Mouse (Mus musculus): Measurements from ENCODE around the gene Msi1. TPM values are rescaled to one million over a fixed set of nuclear protein-coding genes. Genes with fewer than 3 reads are reported as not detected.
"Not testable (repeated sequence)": the region's sequence is repeated elsewhere in the genome, so short reads cannot be mapped to it uniquely, and the experiment has no call there.

Gene Msi1
- total RNA-seq, 1 experiment from 2014 or later: 15.8 TPM

DNA sequence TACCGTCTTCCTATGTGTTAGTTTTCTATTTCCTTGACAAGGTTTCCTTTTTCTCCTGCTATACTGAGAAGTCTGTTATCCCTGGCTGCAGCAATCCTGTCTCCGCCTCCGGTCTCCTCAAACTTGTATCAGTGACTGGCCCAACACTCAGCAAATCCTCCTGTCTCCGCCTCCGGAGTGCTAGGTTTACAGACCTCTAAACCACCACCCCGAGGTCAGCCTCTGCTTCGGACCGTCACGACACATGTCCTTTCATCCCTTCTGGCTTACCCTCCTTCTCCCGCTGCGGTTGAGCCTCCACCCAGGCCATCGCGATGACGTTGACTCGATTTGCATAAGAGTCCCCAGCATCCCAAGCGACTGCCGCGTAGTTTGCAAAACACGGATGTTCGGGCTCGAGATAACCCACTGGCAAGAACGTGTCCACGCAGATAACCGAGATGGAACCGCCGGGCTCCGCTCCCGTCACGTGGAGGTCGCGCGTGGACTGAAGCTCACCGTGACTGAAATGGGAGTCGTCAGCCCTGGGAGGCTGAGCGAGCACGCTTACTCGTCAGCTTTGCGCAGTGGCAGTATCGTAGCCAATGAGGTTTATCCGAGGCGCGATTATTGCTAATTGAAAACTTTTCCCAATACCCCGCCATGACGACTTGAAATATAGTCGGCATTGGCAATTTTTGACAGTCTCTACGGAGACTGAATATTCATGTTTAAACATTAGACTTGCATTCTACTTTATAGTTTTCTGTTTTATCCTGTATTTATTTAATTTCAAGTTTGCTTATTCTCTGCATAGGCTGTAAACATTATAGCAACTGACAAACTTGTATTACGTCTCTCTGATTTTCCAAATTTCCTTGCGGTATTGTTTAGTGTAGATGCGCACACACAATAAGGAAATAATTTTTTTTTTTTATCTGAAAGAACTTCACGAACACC, 60.6 kb downstream of the Msi1 start:
- DNase-seq: peak; percentile 93

DNA sequence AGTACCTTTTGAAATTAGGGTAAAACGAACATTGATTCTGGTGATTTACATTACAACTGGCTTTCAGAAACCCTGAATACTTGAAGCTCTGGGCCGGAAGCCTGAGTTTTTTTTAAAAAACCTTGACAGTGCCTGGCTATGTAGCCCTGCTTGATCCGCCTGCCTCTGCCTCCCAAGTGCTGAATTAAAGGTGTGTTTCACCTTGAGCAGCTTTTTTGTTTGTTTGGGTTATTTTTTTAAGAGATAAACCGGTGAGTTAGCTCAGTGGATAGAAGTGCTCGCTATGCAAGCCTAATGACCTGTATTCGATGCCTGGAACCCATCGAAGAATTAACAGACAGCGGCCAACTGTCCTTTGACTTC, 61.2 kb downstream of the Msi1 start:
- no peak for DNase-seq

DNA sequence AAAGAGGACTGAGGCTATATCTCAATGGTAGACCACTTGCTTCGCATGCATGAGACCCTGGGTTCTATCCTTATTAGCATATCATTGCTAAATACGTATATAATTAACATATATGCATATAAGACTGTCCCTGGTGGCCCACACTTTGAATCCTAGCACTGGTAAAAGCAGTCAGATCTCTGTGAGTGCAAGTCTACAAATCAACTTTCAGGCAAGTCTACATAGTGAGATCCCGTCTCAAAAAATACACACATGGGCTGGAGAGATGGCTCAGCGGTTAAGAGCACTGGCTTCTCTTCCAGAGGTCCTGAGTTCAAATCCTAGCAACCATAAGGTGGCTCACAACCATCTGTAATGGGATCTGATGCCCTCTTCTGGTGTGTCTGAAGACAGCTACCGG, 61.7 kb downstream of the Msi1 start:
- no peak for DNase-seq

DNA sequence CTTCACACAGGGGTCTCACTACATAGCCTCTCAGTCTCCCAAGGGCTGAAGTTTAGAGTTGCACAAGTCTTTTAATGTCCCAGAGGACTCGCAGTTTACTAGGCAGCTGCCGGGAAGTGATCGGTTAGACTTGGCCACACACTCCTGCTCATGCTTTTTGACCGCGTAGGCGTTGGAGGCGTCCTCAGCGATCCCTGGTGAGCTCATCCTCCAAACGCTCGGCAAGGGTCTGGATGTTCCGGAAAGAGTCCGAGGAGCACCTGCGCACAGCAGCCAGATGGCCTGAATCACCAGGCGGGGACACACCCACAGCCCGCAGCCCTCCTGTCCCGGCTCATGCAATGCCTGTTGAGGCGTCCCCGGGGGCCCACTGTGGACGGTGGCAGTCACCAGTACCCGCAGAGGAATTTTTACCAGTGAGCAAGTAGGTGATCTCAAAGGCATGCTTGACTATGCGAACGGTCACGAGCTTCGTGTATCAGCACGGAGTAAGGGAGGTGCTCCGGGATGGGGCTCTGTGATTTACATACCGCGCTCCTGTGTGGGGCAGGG, 62.4 kb downstream of the Msi1 start:
- peak; percentile 84 for DNase-seq

DNA sequence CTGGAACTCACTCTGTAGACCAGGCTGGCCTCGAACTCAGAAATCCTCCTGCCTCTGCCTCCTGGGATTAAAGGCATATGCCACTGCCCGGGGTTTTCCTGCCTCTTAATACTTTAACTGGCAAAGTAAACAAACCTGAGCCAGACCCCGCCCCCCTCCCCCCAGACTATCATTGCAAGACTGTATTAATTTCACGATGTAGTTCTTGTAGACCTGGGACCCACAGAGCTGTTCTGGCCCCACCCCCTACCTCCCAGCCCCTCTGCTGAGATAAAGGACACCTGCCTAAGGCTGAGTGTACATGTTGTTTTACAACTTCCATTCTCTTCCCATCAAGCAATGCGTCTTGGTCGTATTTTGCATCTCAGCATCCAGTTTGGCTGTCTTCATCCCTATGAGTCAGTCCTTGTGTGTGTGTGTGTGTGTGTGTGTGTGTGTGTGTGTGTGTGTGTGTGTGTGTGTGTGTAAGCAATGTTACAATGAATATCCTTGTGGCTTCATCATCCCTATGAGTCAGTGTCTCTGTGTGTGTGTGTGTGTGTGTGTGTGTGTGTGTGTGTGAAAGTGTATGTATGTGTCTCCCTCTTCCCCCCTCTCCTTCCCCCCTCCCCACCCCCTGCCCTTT, 63.4 kb downstream of the Msi1 start:
- DNase-seq: peak; percentile 74

DNA sequence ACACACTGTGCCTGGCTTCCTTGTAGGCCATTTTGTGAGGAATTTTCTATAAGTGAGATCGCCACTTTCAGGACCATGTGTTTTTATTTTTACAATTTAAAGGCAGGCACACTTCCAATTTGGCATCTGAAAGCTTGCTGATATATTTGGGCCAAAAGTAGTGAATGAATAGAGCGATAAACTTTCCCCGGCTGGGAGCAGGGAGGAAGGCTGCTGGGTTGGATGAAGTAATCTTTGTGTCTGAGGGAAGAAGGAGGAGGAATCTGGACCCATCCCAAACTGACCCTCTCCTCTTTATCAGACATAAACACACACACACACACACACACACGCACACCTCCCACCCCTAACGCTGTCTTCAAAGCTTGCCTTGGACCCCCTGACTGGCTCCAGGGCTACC, 64.0 kb downstream of the Msi1 start:
- no peak for DNase-seq

DNA sequence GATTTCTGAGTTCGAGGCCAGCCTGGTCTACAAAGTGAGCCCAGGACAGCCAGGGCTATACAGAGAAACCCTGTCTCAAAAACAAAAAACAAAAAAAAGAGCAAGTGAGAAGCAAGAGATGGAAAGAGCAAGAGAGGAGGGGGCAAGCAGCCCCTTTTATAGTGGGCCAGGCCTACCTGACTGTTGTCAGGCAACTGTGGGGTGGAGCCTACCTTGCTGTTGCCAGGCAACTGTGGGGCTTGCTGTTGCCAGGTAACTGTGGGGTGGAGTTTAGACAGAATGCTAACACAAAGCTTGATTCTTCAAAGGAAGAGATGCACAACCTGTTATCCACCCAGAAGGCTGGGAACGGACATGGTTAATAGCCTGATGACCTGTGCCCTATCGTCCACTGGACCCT, 66.2 kb downstream of the Msi1 start:
- DNase-seq: not testable (repeated sequence)

DNA sequence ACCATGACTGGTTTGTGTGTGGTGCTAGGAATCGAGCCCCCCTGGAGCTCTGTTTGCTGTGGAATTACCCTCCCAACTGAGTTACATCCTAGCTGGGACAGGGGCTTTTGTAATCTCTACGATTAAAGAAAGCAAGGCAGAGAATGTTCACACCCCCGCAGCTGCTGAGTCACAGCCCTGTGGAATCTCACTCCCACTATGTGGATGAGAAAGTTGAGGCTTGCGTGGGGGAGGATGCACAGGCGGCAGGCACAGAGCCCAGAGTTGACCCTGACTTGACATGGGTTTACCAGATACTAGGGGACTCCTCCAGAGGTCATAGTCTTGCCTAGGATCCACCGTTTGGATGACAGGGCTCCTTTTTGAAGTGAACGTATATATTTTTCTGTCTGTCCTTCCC, 67.6 kb downstream of the Msi1 start:
- no peak for DNase-seq

DNA sequence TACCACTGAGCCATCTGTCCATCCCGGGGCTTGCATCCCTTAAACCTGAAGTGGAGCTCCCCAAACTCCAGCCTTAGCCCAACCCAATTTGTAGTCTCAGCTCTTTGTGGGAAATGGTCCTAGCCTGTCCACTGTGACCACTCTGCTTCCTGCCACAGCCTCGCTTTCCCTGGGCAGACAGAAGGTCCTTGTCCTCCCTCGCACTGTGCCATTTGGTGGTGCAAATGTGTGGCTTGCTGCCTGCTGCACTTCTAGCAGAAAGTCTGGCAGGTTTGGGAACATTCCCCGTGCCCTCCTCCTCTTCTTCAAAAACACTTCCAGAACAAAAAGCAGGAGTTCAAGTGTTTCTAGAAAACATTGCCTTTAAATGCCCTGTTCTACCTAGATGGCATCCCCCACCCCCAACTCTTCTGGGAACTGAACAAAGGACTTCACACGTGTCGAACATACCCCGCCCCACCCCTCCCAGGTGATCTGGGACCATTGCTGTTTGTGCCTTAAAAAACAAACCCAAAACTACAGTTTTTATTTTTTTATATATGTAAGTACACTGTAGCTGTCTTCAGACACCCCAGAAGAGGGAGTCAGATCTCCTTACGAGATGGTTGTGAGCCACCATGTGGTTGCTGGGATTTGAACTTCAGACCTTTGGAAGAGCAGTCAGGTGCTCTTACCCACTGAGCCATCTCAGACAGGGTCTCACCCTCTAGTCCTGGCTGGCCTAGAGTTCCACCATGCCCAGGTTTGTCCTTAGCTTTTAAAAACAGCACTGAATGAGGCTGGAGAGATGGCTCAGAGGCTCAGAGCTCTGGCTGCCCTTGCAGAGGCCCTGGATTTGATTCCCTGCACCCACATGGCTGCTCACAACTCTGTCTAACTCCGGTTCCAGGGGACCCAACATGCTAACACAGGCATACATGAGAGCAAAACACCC, 69.2 kb downstream of the Msi1 start:
- DNase-seq: peak; percentile 2

DNA sequence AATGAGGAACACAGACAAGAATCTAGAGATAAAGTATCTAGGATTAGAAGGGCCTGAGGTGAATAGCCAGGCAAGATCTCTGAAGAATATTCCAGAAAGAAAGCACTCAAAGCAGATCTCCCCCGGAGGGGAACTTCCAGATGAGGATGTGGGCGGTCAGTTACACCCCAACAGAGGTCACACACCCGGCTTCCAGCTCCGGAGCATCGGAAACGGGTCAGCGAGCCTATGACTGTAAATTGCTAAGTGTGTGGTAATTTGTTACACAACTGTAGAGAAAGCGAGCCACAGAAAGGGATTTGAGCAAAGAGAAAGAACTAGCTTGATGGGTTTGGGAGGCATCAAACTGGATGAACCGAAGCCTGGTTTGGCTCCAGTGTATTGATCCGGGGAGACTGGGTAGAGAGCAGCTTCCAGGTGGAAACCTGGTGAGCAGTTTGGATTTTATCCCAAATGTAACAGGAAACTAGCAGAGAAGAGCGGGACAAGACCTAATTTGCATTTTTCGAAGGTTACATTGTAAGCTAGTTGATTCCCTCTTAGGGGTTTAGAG, 71.1 kb downstream of the Msi1 start:
- peak; percentile 48 for DNase-seq

DNA sequence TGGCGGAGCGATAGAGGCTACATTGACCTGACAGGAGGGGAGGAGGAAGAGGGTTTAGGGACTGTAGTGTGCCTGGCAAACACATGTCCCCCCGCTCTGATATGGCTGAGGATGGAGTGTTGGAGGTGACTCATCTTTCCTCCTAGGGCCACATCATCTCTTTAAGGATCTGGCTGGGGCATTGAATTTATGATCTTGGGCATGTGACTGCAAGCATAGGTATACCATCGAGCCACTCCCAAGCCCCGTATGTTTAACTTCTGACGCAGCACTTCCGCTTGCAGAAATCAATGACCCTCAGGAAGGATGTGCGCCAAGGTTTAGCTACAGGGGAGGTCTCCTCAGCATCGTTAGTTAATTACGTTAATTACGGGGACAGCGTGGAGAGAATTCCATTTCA, 73.6 kb downstream of the Msi1 start:
- DNase-seq: no peak

Other genes starting within 250 kb of the Msi1 start
- gene Cabp1, start 235.2 kb upstream of the Msi1 start, total RNA-seq (2021): 9.9 and 11.1 TPM in 2 replicates
- 92.6 and 92.9 TPM in 2 replicates for gene Pop5, start 193.8 kb upstream of the Msi1 start, total RNA-seq (2021)
- 259 and 262 TPM in 2 replicates for gene Rnf10, start 156.7 kb upstream of the Msi1 start, total RNA-seq (2021)
- 80.4 and 83.1 TPM in 2 replicates for gene Coq5, start 149.9 kb upstream of the Msi1 start, total RNA-seq (2021)
- gene Dynll1, start 128.6 kb upstream of the Msi1 start, total RNA-seq (2021): 283 and 320 TPM in 2 replicates
- 71.3 and 78.3 TPM in 2 replicates for gene Srsf9, start 102.4 kb upstream of the Msi1 start, total RNA-seq (2021)
- gene Gatc, start 88.4 kb upstream of the Msi1 start, total RNA-seq (2021): 21.2 and 23.9 TPM in 2 replicates
- 31.5 and 35.5 TPM in 2 replicates for gene Triap1, start 88.4 kb upstream of the Msi1 start, total RNA-seq (2021)
- 1,778 and 1,846 TPM in 2 replicates for gene Cox6a1, start 80.6 kb upstream of the Msi1 start, total RNA-seq (2021)
- gene Pla2g1b, start 36.7 kb downstream of the Msi1 start, total RNA-seq (2021): not detected in 2 replicates
- gene Sirt4, start 55.1 kb downstream of the Msi1 start, total RNA-seq (2021): 18.1 and 23.5 TPM in 2 replicates
- 48.9 and 54.8 TPM in 2 replicates for gene Pxn, start 77.1 kb downstream of the Msi1 start, total RNA-seq (2021)
- gene Rplp0, start 129.9 kb downstream of the Msi1 start, total RNA-seq (2021): 786 and 963 TPM in 2 replicates
- 59.7 and 60.4 TPM in 2 replicates for gene Gcn1l1, start 135.7 kb downstream of the Msi1 start, total RNA-seq (2021)
- gene Rab35, start 202.3 kb downstream of the Msi1 start, total RNA-seq (2021): 55.3 and 59.5 TPM in 2 replicates